Mouse (Mus musculus) MEL (cell line): ENCODE measurements around the gene Enthd1. TPM values are rescaled to one million over a fixed set of nuclear protein-coding genes. Genes with fewer than 3 reads are reported as not detected.

ENCODE experiments used
- DNase-seq: peaks from one replicate; pipeline ENCODE4 v3.0.0; 2011; ENCODE audit warnings: low read depth, low spot score
- H3K27ac ChIP-seq: 2 replicates; pipeline ENCODE4 v1.5.1; 2012; ENCODE audit warnings: low read depth, mild to moderate bottlenecking, control low read depth, low read length, moderate library complexity; ENCODE audit not compliant: control insufficient read depth
- H3K27me3 ChIP-seq, 2 experiments: fragments of 150-350 bp in 1 of 2; sonication (generic) in 1 of 2; 2 replicates each; pipeline ENCODE4 v1.6.1; 2012; ENCODE audit warnings: low read length in 2 of 2, mild to moderate bottlenecking in 2 of 2, improper control_type of control experiment in 1 of 2, moderate library complexity in 1 of 2; ENCODE audit not compliant: insufficient read depth in 2 of 2, control insufficient read depth in 1 of 2
- H3K36me3 ChIP-seq, 2 experiments: 2 replicates each; pipeline ENCODE4 v1.6.1; 2012 to 2014; ENCODE audit warnings: low read length in 2 of 2, improper control_type of control experiment in 1 of 2, inconsistent platforms in 1 of 2, mild to moderate bottlenecking in 1 of 2; ENCODE audit not compliant: insufficient read depth in 2 of 2, control insufficient read depth in 1 of 2
- H3K4me1 ChIP-seq, 2 experiments: fragments of 150-350 bp in 1 of 2; sonication (generic) in 1 of 2; 2 replicates each; pipeline ENCODE4 v1.6.1; 2012; ENCODE audit warnings: low read length in 2 of 2, improper control_type of control experiment in 1 of 2, mild to moderate bottlenecking in 1 of 2; ENCODE audit not compliant: insufficient read depth in 2 of 2, control insufficient read depth in 1 of 2
- H3K4me3 ChIP-seq, 2 experiments: fragments of 150-350 bp in 1 of 2; sonication (generic) in 1 of 2; 2 replicates each; pipeline ENCODE4 v1.5.1; 2012; ENCODE audit warnings: low read depth in 2 of 2, low read length in 2 of 2, mild to moderate bottlenecking in 2 of 2, moderate library complexity in 2 of 2, control low read depth in 1 of 2, improper control_type of control experiment in 1 of 2; ENCODE audit not compliant: control insufficient read depth in 1 of 2, insufficient read depth in 1 of 2
- H3K79me2 ChIP-seq: 2 replicates; pipeline ENCODE4 v1.6.1; 2012; ENCODE audit warnings: mild to moderate bottlenecking, low read length, moderate library complexity; ENCODE audit not compliant: control insufficient read depth, poor library complexity, insufficient read depth
- H3K9ac ChIP-seq: 2 replicates; pipeline ENCODE4 v1.6.1; 2012; ENCODE audit warnings: low read depth, mild to moderate bottlenecking, control low read depth, low read length, moderate library complexity; ENCODE audit not compliant: control insufficient read depth, poor library complexity, severe bottlenecking
- H3K9me3 ChIP-seq: fragments of 150-350 bp; sonication (generic); replicated peaks from 2 replicates; pipeline ENCODE4 v1.6.1; 2012; ENCODE audit warnings: mild to moderate bottlenecking, low read length, improper control_type of control experiment, moderate library complexity; ENCODE audit not compliant: insufficient read depth
- BHLHE40 ChIP-seq: IDR thresholded peaks from 2 replicates; pipeline ENCODE4 v1.6.1; 2012; ENCODE audit warnings: low read depth, mild to moderate bottlenecking, inconsistent platforms, low read length, improper control_type of control experiment, borderline replicate concordance
- CHD1 ChIP-seq: IDR thresholded peaks from 2 replicates; pipeline ENCODE4 v1.6.1; 2012; ENCODE audit warnings: low read depth, mild to moderate bottlenecking, inconsistent platforms, low read length, improper control_type of control experiment
- CHD2 ChIP-seq: IDR thresholded peaks from 2 replicates; pipeline ENCODE4 v1.6.1; 2011; ENCODE audit warnings: low read length, improper control_type of control experiment
- EP300 ChIP-seq, 2 experiments: IDR thresholded peaks; 2 replicates each; pipeline ENCODE4 v1.6.1; 2011; ENCODE audit warnings: improper control_type of control experiment in 2 of 2, low read length in 2 of 2, low read depth in 1 of 2, mild to moderate bottlenecking in 1 of 2
- ETS1 ChIP-seq: IDR thresholded peaks from 2 replicates; pipeline ENCODE4 v1.6.1; 2012; ENCODE audit warnings: low read depth, mild to moderate bottlenecking, inconsistent platforms, low read length, improper control_type of control experiment, moderate library complexity
- GABPA ChIP-seq: IDR thresholded peaks from 2 replicates; pipeline ENCODE4 v1.6.1; 2012; ENCODE audit warnings: low read depth, mild to moderate bottlenecking, inconsistent platforms, low read length, improper control_type of control experiment, moderate library complexity
- GATA1 ChIP-seq: IDR thresholded peaks from 2 replicates; pipeline ENCODE4 v1.6.1; 2011; ENCODE audit warnings: low read depth, low read length, improper control_type of control experiment
- HCFC1 ChIP-seq: IDR thresholded peaks from 2 replicates; pipeline ENCODE4 v1.6.1; 2012; ENCODE audit warnings: low read depth, mild to moderate bottlenecking, inconsistent platforms, low read length, improper control_type of control experiment, moderate library complexity
- JUND ChIP-seq: IDR thresholded peaks from 2 replicates; pipeline ENCODE4 v1.6.1; 2011; ENCODE audit warnings: low read depth, mild to moderate bottlenecking, improper control_type of control experiment, low read length
- KAT2A ChIP-seq: conservative IDR thresholded peaks from 2 replicates; pipeline ENCODE4 v1.6.1; 2012; ENCODE audit warnings: low read depth, low read length, improper control_type of control experiment, inconsistent platforms
- MAX ChIP-seq: IDR thresholded peaks from 2 replicates; pipeline ENCODE4 v1.6.1; 2011; ENCODE audit warnings: low read length, improper control_type of control experiment
- MEF2A ChIP-seq: IDR thresholded peaks from 2 replicates; pipeline ENCODE4 v1.6.1; 2014; ENCODE audit warnings: low read depth, mild to moderate bottlenecking, inconsistent platforms, low read length, improper control_type of control experiment; ENCODE audit not compliant: poor library complexity, insufficient replicate concordance, severe bottlenecking; ENCODE audit errors: extremely low read depth
- MXI1 ChIP-seq: IDR thresholded peaks from 2 replicates; pipeline ENCODE4 v1.6.1; 2011; ENCODE audit warnings: mild to moderate bottlenecking, low read depth, low read length, improper control_type of control experiment
- MYB ChIP-seq: IDR thresholded peaks from 2 replicates; pipeline ENCODE4 v1.6.1; 2011; ENCODE audit warnings: mild to moderate bottlenecking, low read depth, low read length, improper control_type of control experiment
- MYC ChIP-seq: IDR thresholded peaks from 2 replicates; pipeline ENCODE4 v1.6.1; 2011; ENCODE audit warnings: low read depth, mild to moderate bottlenecking, low read length, improper control_type of control experiment, moderate library complexity
- NELFE ChIP-seq: IDR thresholded peaks from 2 replicates; pipeline ENCODE4 v1.6.1; 2011; ENCODE audit warnings: low read depth, low read length, improper control_type of control experiment
- NRF1 ChIP-seq: IDR thresholded peaks from 2 replicates; pipeline ENCODE4 v1.6.1; 2014; ENCODE audit warnings: low read depth, mild to moderate bottlenecking, inconsistent platforms, low read length, improper control_type of control experiment, moderate library complexity; ENCODE audit not compliant: poor library complexity, insufficient read depth, severe bottlenecking
- POLR2A ChIP-seq, 2 experiments: IDR thresholded peaks; 2 replicates each; pipeline ENCODE4 v1.6.1; 2011 to 2012; ENCODE audit warnings: low read length in 2 of 2, mild to moderate bottlenecking in 2 of 2, control low read depth in 1 of 2, improper control_type of control experiment in 1 of 2, low read depth in 1 of 2, moderate library complexity in 1 of 2; ENCODE audit not compliant: control insufficient read depth in 1 of 2, insufficient read depth in 1 of 2, poor library complexity in 1 of 2
- RAD21 ChIP-seq: IDR thresholded peaks from 2 replicates; pipeline ENCODE4 v1.6.1; 2011; ENCODE audit warnings: mild to moderate bottlenecking, low read depth, low read length, improper control_type of control experiment
- SIN3A ChIP-seq: IDR thresholded peaks from 2 replicates; pipeline ENCODE4 v1.6.1; 2012; ENCODE audit warnings: low read length, improper control_type of control experiment, inconsistent platforms
- TAL1 ChIP-seq: IDR thresholded peaks from 2 replicates; pipeline ENCODE4 v1.6.1; 2012; ENCODE audit warnings: mild to moderate bottlenecking, inconsistent platforms, low read length, moderate library complexity, mixed read lengths
- TBP ChIP-seq: IDR thresholded peaks from 2 replicates; pipeline ENCODE4 v1.8.0; 2011; ENCODE audit warnings: low read depth, low read length, improper control_type of control experiment
- TCF12 ChIP-seq: IDR thresholded peaks from 2 replicates; pipeline ENCODE4 v1.6.1; 2014; ENCODE audit warnings: low read depth, mild to moderate bottlenecking, inconsistent platforms, low read length, improper control_type of control experiment, moderate library complexity
- USF1 ChIP-seq: IDR thresholded peaks from 2 replicates; pipeline ENCODE4 v1.6.1; 2014; ENCODE audit warnings: low read depth, mild to moderate bottlenecking, inconsistent platforms, low read length, improper control_type of control experiment, moderate library complexity
- USF2 ChIP-seq, 2 experiments: IDR thresholded peaks; 2 replicates each; pipeline ENCODE4 v1.6.1; 2011 to 2012; ENCODE audit warnings: improper control_type of control experiment in 2 of 2, low read length in 2 of 2, borderline replicate concordance in 1 of 2, inconsistent platforms in 1 of 2, low read depth in 1 of 2, mild to moderate bottlenecking in 1 of 2; ENCODE audit not compliant: insufficient read depth in 1 of 2
- ZKSCAN1 ChIP-seq: IDR thresholded peaks from 2 replicates; pipeline ENCODE4 v1.6.1; 2012; ENCODE audit warnings: low read depth, mild to moderate bottlenecking, inconsistent platforms, low read length, improper control_type of control experiment, moderate library complexity
- polyA plus RNA-seq, 2 experiments: library from polyadenylated mRNA; stranded (reverse) in 1 of 2; unstranded in 1 of 2; fragments of >175 nt in 1 of 2; fragments of >200 nt in 1 of 2; gene quantifications; 2 replicates each; pipeline versions ENCODE4 v1.2.1 to v1.2.4; 2012; ENCODE audit warnings: low replicate concordance in 2 of 2, low read depth in 1 of 2; ENCODE audit not compliant: insufficient read length in 2 of 2, insufficient read depth in 1 of 2, missing spikeins in 1 of 2
- total RNA-seq: library from RNA; depleted of rRNA; stranded (reverse); fragments of 300-350 nt; gene quantifications from 2 replicates; pipeline ENCODE4 v1.2.3, GENCODE M21; 2012

The Enthd1 gene
- total and polyA plus RNA-seq, 3 experiments = not detected

GRCm38 (mm10) chr15:80586296-80586695, 21.3 kb upstream of the Enthd1 start:
- 0 out of 4 replicates have a peak, but pooled peaks cover 0 to 3% of the 10 kb centered on the region in 2 experiments for H3K4me1 ChIP-seq
- H3K9ac ChIP-seq = no peak overlapping the region
- no peak overlapping the region for H3K4me3 ChIP-seq
- TF ChIP-seq EP300 (IDR thresholded peaks at IDR 0.05; ENCODE audit: low read depth in 1 of 2, low read length in 2 of 2) (no peak), ETS1 (no peak), MAX (no peak), KAT2A (no peak), MYB (no peak), USF2 (IDR thresholded peaks at IDR 0.05; ENCODE audit: borderline replicate concordance in 1 of 2, insufficient read depth in 1 of 2, low read depth in 1 of 2, low read length in 2 of 2) (no peak), TAL1 (no peak), NELFE (no peak), SIN3A (no peak), TCF12 (no peak), HCFC1 (no peak), GATA1 (no peak), GABPA (no peak)
- peaks cover 11 to 14% of the 10 kb centered on the region in 2 experiments for H3K27me3 ChIP-seq
- no peaks in the 10 kb centered on the region for H3K36me3 ChIP-seq
- no peaks in the 10 kb centered on the region for H3K79me2 ChIP-seq
- H3K9me3 ChIP-seq = no peaks in the 10 kb centered on the region
- no peak for DNase-seq
- H3K27ac ChIP-seq = no peak overlapping the region

DNA sequence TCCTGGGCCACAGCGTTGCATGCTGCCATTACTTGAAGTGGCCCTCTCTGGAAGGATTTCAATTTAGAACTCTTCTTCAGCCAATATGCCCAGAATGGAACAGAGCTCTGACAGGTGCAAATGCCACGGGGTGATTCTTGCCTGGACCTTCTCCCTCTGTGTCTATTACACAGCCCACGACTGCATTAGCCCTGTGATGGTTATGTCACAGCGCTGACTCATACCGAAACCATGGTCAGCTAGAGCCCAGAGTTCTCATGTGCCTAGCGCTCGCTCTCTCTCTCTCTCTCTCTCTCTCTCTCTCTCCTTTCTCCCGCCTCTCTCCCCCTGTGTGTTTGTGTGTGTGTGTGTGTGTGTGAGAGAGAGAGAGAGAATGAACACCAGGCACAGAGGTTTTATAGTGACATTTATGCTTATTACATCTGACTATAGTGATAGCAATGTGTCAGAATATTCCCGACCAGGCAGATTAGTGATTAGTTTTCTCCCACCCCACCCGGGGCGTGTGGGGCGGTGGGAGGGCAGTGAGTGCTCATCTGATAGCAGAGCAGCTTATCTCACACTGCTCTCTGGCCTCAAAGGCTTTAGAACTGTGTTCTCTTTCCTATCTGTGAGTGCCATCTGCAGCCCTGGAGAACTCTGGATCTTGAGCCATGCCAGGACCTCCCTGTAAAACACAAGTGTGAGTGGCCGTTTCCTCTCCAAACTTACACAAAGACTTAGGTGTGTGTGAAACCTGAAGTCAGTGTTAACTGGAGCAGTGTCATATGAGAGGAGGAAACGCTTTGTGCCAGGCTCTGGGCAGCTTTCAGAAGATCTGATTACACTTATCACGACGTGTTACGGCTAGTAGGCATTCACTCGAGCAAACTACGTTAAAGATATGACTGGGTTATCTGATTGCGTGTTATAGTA, 17.9 kb upstream of the Enthd1 start:
- no peak for DNase-seq
- Histone ChIP-seq H3K4me1 (0 out of 4 replicates have a peak, but pooled peaks cover 0 to 3% of the 10 kb centered on the region in 2 experiments), H3K27ac (no peak overlapping the region), H3K4me3 (no peak overlapping the region), H3K27me3 (peaks cover 0 to 4% of the 10 kb centered on the region in 2 experiments; a peak in 3 of 4 replicates), H3K79me2 (no peaks in the 10 kb centered on the region), H3K9me3 (no peaks in the 10 kb centered on the region), H3K9ac (no peak overlapping the region), H3K36me3 (no peaks in the 10 kb centered on the region)
- TF ChIP-seq HCFC1 (no peak), TBP (no peak), JUND (no peak), BHLHE40 (no peak), USF1 (no peak), MYC (no peak), EP300 (IDR thresholded peaks at IDR 0.05; ENCODE audit: low read depth in 1 of 2, low read length in 2 of 2) (no peak), POLR2A (IDR thresholded peaks at IDR 0.05; ENCODE audit: control insufficient read depth in 1 of 2, insufficient read depth in 1 of 2, low read depth in 1 of 2, low read length in 2 of 2, poor library complexity in 1 of 2) (no peak), GATA1 (no peak), CHD1 (no peak), NRF1 (no peak), ZKSCAN1 (no peak), RAD21 (no peak), MXI1 (no peak), MEF2A (no peak), USF2 (IDR thresholded peaks at IDR 0.05; ENCODE audit: borderline replicate concordance in 1 of 2, insufficient read depth in 1 of 2, low read depth in 1 of 2, low read length in 2 of 2) (no peak), SIN3A (no peak), CHD2 (no peak), ETS1 (no peak)
